Mouse (Mus musculus): ENCODE data around the gene Phactr1.

Phactr1 gene

DNA sequence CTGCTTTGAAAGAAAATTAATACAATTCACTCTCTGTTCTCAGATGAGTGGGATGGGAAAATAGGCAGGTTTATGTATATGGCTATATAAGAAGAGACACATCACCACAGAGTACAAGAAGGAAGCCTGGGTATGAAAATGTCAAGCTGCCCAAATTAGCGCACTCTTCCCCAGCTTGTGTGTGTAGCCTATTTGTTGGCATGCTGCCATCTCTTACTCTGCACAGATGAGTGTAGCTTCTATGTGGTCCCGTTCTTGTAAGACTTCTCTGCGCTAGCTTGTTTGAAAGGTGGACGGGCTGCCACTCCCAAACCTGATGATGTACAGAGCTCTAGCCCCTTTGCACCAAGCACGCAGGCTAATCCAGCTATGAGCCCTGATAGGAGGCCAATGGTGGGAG is 78.7 kb downstream of the Phactr1 start:
- no peak for DNase-seq

DNA sequence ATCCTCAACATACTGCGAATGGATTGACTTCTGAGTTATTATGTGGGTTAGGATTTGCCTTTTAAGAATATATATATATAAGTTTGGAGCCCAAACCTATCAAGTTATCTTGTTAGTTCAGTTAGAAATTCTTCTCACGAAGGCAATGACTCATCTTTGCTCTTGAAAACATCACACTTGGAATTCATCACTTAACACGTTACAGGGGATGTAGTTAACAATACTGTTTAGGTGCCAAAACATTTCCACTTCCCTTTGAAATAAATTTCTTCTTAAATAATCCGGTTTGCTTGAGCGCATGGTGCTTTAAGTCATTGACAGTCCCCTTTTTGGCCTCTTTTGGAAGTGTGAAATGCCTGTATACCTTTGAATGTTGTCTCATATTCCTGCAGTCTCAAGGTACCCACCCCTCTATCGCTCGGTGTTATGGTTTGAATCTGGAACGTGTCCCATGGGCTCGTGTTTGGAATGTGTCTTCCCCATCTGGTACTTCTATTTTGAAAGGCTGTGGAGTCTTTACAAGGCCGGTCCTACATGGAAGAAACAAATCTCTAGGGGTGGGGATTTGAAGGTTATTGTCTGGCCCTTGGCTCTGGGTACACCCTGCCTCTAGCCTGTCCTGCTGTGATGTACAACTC is 80.6 kb downstream of the Phactr1 start:
- no peak for DNase-seq

DNA sequence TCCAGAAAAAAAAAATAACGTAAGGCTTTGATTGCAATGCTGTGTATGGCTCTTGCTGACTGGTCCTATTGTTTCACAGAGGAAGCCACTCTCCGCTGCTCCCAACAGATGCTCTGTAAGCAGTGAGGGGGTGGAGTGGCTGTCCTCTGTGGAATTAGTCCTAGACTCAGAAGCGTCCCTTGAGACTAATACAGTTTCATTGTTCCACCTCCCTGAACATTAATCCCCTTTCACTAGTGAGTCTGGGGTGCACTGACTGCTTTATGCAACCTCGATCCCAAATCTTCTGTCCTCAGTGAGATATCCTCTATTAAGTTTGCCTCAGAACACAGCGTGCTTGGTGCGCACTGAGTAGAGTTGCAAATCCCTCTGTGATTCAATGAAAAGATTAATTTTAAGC is 91.9 kb downstream of the Phactr1 start:
- DNase-seq: no peak

- no peak for DNase-seq
Observed at GRCm38 (mm10) chr13:42774040-42774439, 93.6 kb downstream of the Phactr1 start.

GRCm38 (mm10) chr13:42782151-42782550 is 101.7 kb downstream of the Phactr1 start:
- no peak for DNase-seq

- DNase-seq: no peak
Observed at GRCm38 (mm10) chr13:42789221-42789620, 108.8 kb downstream of the Phactr1 start.

DNA sequence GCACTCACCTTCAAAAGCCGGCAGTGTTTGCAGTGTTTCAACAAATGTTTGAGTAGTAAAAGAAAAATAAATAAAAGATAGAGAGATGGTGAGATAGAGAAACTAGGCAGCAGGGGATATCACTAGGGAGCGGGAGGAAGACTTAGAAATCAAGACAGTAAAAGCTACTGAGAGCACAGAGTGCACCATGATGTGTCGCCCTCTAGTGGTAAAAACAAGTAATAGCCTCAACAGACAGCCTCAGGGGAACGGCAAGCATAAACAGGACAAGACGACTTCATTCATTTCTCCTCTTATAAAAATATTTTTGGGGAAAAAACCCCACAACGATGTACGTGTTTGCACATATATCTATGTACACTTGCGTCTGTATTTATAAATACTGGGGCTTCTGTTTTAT is 111.9 kb downstream of the Phactr1 start:
- no peak for DNase-seq

DNA sequence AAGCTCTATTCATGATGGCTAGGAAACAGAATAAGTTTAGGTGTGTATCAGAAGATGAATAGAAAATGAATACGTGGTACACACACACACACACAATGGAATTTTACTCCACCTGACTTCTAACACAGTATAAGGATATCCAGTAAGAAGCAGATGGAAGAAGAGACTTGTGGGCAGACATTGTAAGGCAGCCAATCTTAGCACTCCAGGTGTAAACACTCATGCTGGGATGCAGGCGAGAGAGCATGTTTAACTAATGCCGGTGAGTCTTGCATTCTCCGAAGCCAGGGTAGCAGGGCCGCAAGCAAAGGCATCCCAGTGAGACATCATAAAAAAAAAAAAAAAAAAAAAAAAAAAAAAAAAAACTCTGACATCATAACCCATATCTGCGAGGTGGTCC is 120.1 kb downstream of the Phactr1 start:
- DNase-seq: no peak

DNA sequence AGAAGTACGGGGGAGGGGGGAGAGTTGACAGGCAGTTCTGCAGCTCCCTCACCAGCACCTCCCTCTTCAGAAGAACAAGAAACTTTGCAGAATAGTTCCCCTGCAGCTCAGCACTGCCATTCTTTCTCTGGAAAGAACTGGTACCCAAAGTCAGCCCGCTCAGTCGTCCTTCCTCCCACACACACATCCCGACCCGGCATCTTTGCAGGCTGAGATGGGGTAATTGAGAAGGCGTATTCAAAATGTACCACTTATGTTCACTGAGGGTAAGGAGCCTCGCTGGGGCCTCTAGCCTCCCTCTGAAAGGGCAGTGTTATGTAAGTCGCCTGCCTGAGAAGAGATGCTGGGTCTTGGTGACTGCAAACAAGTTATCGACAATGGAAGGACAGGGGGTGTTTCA is 123.9 kb downstream of the Phactr1 start:
- DNase-seq: no peak

DNA sequence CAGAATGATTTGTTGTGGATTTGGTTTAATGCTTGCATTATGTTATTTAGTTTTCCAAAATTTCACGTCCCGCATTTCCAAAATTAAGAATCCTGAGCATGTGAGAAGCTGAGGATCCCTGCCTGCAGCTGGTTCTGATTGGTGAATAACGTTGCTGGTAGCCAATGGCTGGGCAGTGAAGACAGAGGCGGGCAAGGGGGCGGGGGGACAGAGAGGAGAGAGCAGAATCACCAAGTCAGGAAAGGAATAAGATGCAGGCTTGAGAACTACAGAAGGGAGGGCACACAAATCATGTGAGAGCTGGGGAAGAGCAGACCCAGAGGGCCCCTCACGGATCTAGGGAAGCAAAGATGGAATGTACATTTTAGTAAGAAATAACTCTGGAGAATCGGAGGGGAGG is 132.3 kb downstream of the Phactr1 start:
- DNase-seq: no peak

DNA sequence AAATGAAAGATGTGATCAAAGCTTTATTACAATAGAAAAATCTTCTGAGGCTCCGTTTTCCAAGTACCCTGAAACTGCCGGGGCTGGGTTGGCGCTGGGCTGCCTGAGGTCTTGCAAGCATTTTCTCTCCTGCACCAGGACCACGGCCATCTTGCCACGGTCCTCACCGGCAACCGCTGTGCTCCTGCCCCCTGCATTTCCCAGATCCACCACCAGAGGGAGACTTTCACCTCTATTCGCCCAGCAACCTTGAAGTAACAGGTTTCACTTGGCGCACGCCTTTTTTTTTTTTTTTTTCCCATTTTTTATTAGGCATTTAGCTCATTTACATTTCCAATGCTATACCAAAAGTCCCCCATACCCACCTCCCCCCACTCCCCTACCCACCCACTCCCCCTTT is 138.0 kb downstream of the Phactr1 start:
- DNase-seq: peak; percentile 61

GRCm38 (mm10) chr13:42820513-42820912 is 140.1 kb downstream of the Phactr1 start:
- DNase-seq: no peak

- DNase-seq: no peak
Observed at GRCm38 (mm10) chr13:42821426-42822106, 141.1 kb downstream of the Phactr1 start.

GRCm38 (mm10) chr13:42822545-42822944 is 142.1 kb downstream of the Phactr1 start:
- DNase-seq: peak; percentile 72

GRCm38 (mm10) chr13:42823875-42824274 is 143.5 kb downstream of the Phactr1 start:
- no peak for DNase-seq

DNA sequence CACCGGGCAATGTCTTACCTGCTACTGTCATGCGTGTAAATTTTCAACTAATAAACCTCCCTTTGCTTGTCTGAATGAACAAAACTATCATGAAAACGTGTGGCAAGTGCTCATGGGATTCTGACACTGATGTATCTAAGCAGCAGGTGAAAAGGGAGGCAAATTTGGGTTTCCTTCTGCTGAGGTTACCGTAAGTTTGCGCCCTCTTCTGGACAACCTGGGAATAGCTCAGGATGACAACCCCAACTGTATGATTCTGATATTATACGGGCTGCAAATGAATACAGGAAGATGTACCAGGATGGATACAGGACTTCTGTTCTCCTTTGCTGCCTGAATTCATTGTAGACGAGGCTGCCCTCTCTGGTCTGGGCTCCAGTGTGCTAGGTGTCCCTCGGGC is 146.2 kb downstream of the Phactr1 start:
- DNase-seq: peak; percentile 11

DNA sequence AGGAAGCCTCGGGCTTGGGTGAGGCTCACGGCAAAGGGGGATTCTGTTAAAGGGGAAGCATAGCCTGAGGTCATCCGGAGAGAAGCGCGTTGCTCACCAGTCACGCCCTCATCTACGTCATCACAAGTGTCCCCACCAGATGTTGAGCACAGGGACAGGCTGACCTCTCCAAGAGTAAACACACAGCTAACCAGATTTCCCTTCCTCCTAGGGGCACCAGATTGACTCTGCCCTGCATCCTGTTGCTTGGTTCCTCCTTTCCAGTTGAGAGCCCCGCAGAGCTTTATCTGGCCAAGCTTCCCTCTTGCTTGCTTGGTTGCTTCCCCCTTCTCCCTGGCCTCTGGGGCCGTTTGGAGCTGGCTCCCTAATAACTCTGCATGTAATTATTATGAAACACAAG is 148.6 kb downstream of the Phactr1 start:
- no peak for DNase-seq

- no peak for DNase-seq
Observed at GRCm38 (mm10) chr13:42835441-42835840, 155.0 kb downstream of the Phactr1 start.

DNA sequence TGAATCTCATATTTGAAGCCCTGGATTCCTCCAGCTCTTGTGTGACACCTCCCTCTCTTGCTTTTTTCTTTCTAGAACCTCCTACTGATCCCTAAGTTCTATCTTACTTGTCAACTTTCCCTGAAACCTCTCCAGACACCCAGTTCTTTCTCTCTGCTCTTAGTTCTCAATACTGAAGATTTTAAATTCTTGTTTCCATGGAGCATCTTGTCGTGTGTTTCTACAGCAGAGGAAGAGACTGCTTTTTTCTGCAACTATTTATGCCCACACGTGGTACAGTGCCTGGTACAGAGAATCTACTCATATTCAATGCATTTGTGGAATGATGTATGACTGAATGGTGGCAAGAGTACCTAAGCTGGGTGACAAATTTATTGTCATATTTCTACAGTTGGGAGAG is 158.9 kb downstream of the Phactr1 start:
- DNase-seq: no peak

- no peak for DNase-seq
Observed at GRCm38 (mm10) chr13:42852086-42852485, 171.7 kb downstream of the Phactr1 start.

DNA sequence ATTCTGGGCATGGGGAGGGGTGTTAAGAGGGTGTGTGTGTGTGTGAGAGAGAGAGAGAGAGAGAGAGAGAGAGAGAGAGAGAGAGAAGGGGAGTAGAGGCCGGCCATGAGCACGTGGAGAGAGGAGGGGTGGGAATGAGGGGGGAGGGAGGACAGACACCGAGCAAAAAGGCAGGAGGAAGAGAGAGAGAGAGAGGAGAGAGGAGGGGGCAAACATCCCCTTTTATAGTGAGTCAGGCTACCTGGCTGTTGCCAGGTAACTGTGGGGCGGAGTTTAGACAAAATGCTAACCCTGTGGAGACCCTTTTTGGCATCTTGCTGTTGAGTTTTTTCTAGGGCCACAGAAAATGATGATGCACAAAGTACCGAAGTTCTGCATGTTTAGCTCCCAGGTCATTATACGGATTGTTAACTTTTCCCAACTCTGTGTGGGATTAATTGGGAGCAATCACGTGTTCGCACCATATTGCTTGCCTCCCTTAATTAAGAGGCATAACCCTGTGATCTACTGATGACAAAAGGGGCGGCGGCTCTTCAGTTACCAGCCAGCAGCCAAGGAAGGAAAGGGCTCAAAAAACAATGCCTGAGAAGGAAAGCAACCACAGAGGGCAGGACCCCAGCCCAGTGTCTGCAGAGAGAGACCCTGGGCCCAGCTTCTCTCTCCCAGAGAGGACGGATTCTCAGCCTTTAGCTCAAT is 173.6 kb downstream of the Phactr1 start:
- DNase-seq: no peak

DNA sequence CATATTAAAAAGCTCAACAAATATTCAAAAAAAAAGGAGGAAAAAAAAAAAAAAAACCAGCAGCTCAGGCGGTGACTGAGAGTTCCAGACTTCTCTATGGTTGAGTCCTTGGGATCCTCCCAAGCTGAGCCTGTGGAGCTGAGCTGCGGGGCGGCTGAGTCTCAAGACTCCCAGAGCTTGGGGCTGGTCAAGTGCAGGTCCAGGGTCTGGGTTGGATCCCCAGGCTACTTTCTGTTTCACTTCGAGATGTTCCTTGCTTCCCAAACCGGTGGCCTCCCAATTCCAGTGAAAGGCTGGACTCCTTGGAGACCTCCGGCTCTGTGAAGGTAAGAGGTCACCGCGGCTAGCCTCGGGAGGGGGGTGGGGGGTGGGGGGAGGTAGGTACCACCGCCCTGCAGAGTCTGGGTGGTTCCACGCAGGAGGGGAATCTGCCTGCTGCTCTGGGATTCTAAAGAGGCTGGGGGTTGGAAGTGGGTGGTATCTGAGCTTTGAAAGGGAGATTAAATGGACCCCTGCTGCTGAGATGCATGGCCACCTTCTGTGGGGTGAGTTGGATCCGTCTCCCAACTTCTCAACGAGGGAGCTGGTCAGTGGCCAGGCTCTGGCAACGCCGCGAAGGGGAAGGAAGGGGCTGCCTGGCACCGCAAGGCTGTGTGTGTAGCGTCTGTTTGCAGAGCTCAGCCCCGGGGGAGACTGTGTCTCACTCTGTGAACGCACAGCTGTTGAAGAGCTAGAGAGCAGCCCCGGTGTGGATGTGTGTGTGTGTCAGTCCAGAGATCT is 185.9 kb downstream of the Phactr1 start:
- no peak for DNase-seq

GRCm38 (mm10) chr13:42867026-42867425 is 186.6 kb downstream of the Phactr1 start:
- no peak for DNase-seq

DNA sequence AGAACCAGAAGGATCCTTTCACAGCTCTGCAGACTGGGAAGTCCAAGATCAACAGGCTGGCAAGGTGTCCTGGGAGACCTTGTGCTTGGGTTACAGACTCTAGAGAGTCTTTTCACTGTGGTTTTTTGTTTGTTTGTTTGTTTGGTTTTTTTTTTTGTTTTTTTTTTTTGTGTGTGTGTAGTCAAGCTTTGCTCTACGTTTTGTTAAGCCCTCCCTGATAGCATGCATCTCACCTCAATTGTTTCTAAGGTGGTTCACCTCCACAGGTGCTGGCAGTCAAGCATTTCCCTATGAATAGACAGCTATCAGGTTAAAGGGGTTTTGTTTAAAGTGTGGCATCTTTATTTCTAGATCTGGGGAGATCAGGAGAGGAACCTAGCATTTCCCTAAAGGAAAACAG is 191.7 kb downstream of the Phactr1 start:
- DNase-seq: no peak
